Mouse (Mus musculus) CH12.LX (cell line): Measurements from ENCODE around the gene Tomm40. TPM values are rescaled to one million over a fixed set of nuclear protein-coding genes. Genes with fewer than 3 reads are reported as not detected.

Source experiments
- DNase-seq: peaks from one replicate; pipeline ENCODE4 v3.0.0-alpha.2; 2013; ENCODE audit errors: extremely low read depth
- H3K27ac ChIP-seq: 2 replicates; pipeline ENCODE4 v1.5.1; 2012; ENCODE audit warnings: low read depth, mild to moderate bottlenecking, control low read depth, moderate library complexity; ENCODE audit not compliant: insufficient read depth
- H3K27me3 ChIP-seq: replicated peaks from 2 replicates; pipeline ENCODE3; 2012; ENCODE audit warnings: inconsistent platforms
- H3K36me3 ChIP-seq, 2 experiments: replicated peaks in 1 of 2; 2 replicates each; pipeline versions ENCODE3 to v1.6.1; 2012; ENCODE audit warnings: inconsistent platforms in 1 of 2, low read length in 1 of 2, mild to moderate bottlenecking in 1 of 2, mixed read lengths in 1 of 2, moderate library complexity in 1 of 2; ENCODE audit not compliant: control insufficient read depth in 1 of 2, insufficient read depth in 1 of 2
- H3K4me1 ChIP-seq, 2 experiments: 2 replicates each; pipeline ENCODE4 v1.6.1; 2012; ENCODE audit warnings: inconsistent platforms in 1 of 2, moderate library complexity in 1 of 2; ENCODE audit not compliant: insufficient read depth in 2 of 2, control insufficient read depth in 1 of 2
- H3K4me2 ChIP-seq: 2 replicates; pipeline ENCODE4 v1.6.1; 2012; ENCODE audit warnings: low read depth, mild to moderate bottlenecking, control low read depth; ENCODE audit not compliant: poor library complexity, insufficient read depth, severe bottlenecking
- H3K4me3 ChIP-seq, 3 experiments: fragments of 150-350 bp in 1 of 3; sonication (generic) in 1 of 3; replicated peaks in 1 of 3; 2 replicates each; pipeline versions ENCODE3 to v1.5.1; 2011 to 2012; ENCODE audit warnings: low read depth in 2 of 3, low read length in 2 of 3, mild to moderate bottlenecking in 2 of 3, moderate library complexity in 2 of 3, control low read depth in 1 of 3, improper control_type of control experiment in 1 of 3, inconsistent platforms in 1 of 3, mixed read lengths in 1 of 3; ENCODE audit not compliant: poor library complexity in 1 of 3
- H3K79me2 ChIP-seq: replicated peaks from 2 replicates; pipeline ENCODE4 v1.6.1; 2012; ENCODE audit warnings: mild to moderate bottlenecking, moderate library complexity; ENCODE audit not compliant: control insufficient read depth, poor library complexity, insufficient read depth, severe bottlenecking; ENCODE audit errors: extremely low read depth
- H3K9ac ChIP-seq: 2 replicates; pipeline ENCODE4 v1.6.1; 2012; ENCODE audit warnings: low read depth, mild to moderate bottlenecking, control low read depth, moderate library complexity; ENCODE audit not compliant: insufficient read depth
- H3K9me3 ChIP-seq: replicated peaks from 2 replicates; pipeline ENCODE3; 2012; ENCODE audit warnings: low read length, inconsistent platforms, mixed read lengths
- CTCF ChIP-seq, 2 experiments: IDR thresholded peaks in 1 of 2; conservative IDR thresholded peaks in 1 of 2; 2 replicates each; pipeline ENCODE4 v1.5.1; 2011 to 2012; ENCODE audit warnings: low read depth in 2 of 2, low read length in 2 of 2, improper control_type of control experiment in 1 of 2, inconsistent platforms in 1 of 2, mild to moderate bottlenecking in 1 of 2, moderate library complexity in 1 of 2
- E2F4 ChIP-seq: IDR thresholded peaks from 2 replicates; pipeline ENCODE4 v1.6.1; 2011; ENCODE audit warnings: low read depth, low read length, improper control_type of control experiment; ENCODE audit not compliant: insufficient replicate concordance
- ETS1 ChIP-seq: conservative IDR thresholded peaks from 2 replicates; pipeline ENCODE4 v1.6.1; 2012; ENCODE audit warnings: low read depth, mild to moderate bottlenecking, inconsistent platforms, low read length, improper control_type of control experiment, moderate library complexity
- IRF4 ChIP-seq: IDR thresholded peaks from 2 replicates; pipeline ENCODE4 v1.6.1; 2014; ENCODE audit warnings: low read depth, mild to moderate bottlenecking, inconsistent platforms, low read length, improper control_type of control experiment
- JUND ChIP-seq: conservative IDR thresholded peaks from 2 replicates; pipeline ENCODE4 v1.6.1; 2011; ENCODE audit warnings: low read depth, low read length, improper control_type of control experiment
- KAT2A ChIP-seq: IDR thresholded peaks from 2 replicates; pipeline ENCODE4 v1.6.1; 2012; ENCODE audit warnings: low read length, improper control_type of control experiment, inconsistent platforms; ENCODE audit not compliant: insufficient replicate concordance
- MAFK ChIP-seq: IDR thresholded peaks from 2 replicates; pipeline ENCODE4 v1.6.1; 2011; ENCODE audit warnings: low read length, improper control_type of control experiment; ENCODE audit not compliant: insufficient replicate concordance
- MEF2A ChIP-seq: IDR thresholded peaks from 2 replicates; pipeline ENCODE4 v1.6.1; 2014; ENCODE audit warnings: low read depth, mild to moderate bottlenecking, inconsistent platforms, low read length, improper control_type of control experiment, borderline replicate concordance
- MYC ChIP-seq: IDR thresholded peaks from 2 replicates; pipeline ENCODE4 v1.6.1; 2011; ENCODE audit warnings: low read depth, mild to moderate bottlenecking, improper control_type of control experiment, low read length
- PAX5 ChIP-seq: IDR thresholded peaks from 2 replicates; pipeline ENCODE4 v1.6.1; 2012; ENCODE audit warnings: low read length, inconsistent platforms, mixed read lengths
- POLR2A ChIP-seq: IDR thresholded peaks from 2 replicates; pipeline ENCODE4 v1.6.1; 2011; ENCODE audit warnings: low read depth, mild to moderate bottlenecking, improper control_type of control experiment, low read length
- POLR2AphosphoS2 ChIP-seq: IDR thresholded peaks from 2 replicates; pipeline ENCODE4 v1.6.1; 2011; ENCODE audit warnings: low read depth, low read length, improper control_type of control experiment
- RAD21 ChIP-seq: IDR thresholded peaks from 2 replicates; pipeline ENCODE4 v1.6.1; 2011; ENCODE audit warnings: low read depth, mild to moderate bottlenecking, low read length, improper control_type of control experiment, moderate library complexity
- SMC3 ChIP-seq: IDR thresholded peaks from 2 replicates; pipeline ENCODE4 v1.6.1; 2011; ENCODE audit warnings: low read depth, low read length, improper control_type of control experiment
- TCF12 ChIP-seq: IDR thresholded peaks from 2 replicates; pipeline ENCODE4 v1.6.1; 2014; ENCODE audit warnings: low read depth, mild to moderate bottlenecking, inconsistent platforms, low read length, improper control_type of control experiment
- ZNF384 ChIP-seq: IDR thresholded peaks from 2 replicates; pipeline ENCODE4 v1.6.1; 2012; ENCODE audit warnings: low read depth, low read length, improper control_type of control experiment, inconsistent platforms
- dilution Hi-C: fragments of 300-500 bp; cut with MboI; formaldehyde crosslinking; loops from 2 replicates; pipeline ENCODE4 v1.14.3; 2020; ENCODE audit warnings: low sequenced_read_pairs; ENCODE audit not compliant: extremely low pct_unique_long_range_greater_than_20kb, extremely low pct_ligation_motif_present
- in situ Hi-C: fragments of 300-500 bp; cut with MboI; formaldehyde crosslinking; loops from 3 replicates; pipeline ENCODE4 v1.14.3; 2019; ENCODE audit warnings: low sequenced_read_pairs, low pct_ligation_motif_present, low pct_unique_long_range_greater_than_20kb, mixed read lengths
- polyA plus RNA-seq: library from polyadenylated mRNA; unstranded; fragments of >175 nt; gene quantifications from 2 replicates; pipeline ENCODE4 v1.2.1, GENCODE M21; 2012; ENCODE audit warnings: low read depth; ENCODE audit not compliant: insufficient read length
- total RNA-seq, 2 experiments: library from RNA; depleted of rRNA; stranded (reverse); fragments of 300-350 nt in 1 of 2; fragments of >200 nt in 1 of 2; gene quantifications; 2 replicates each; pipeline ENCODE4 v1.2.3; 2012 to 2014

Gene Tomm40
- total and polyA plus RNA-seq, 3 experiments = 115 to 221 (median 179) TPM

DNA sequence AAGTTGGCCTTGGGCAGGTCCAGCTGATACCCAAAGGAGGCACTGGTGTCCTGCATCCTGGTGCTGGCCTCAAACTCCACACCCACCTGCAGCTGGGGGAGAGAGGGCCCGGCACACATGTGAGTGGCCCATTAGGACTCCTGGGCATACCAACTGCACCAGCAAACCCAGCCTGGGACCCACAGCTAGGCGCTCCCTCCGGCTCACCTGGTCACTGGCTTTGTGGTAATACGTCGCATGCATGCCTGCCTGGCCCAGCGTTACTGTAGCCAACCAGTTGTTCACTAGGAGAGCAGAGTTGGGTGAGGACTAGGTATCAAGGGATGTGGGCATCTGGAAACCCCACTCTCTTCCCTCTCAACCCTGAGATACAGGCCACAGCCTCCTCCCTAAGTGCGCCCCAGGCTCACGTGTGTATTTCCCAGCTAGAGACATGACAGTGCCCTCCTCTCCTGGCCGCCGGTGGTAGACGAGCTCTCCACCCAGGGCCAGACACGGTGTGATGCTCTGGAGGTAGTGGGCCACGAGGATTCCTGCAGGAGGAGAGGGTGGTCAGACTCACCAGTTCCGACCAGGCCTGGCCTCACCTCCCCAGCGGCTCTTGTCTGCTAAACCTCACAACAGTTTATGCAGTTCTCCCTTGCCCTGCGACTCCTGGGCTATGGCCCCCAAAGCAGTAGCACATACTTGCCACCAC, 12.2 kb downstream of the Tomm40 start:
- H3K36me3 ChIP-seq = peaks cover 55 to 81% of the 10 kb centered on the region in 2 experiments
- no peak overlapping the region for H3K9ac ChIP-seq
- H3K79me2 ChIP-seq = no peaks in the 10 kb centered on the region
- H3K4me3 ChIP-seq = no peak overlapping the region
- no peaks in the 10 kb centered on the region for H3K9me3 ChIP-seq
- H3K4me1 ChIP-seq = peaks cover 6 to 35% of the 10 kb centered on the region in 2 experiments; a peak in 3 of 4 replicates
- TF ChIP-seq POLR2AphosphoS2 (no peak), JUND (no peak), E2F4 (no peak), MAFK (no peak), PAX5 (no peak), MEF2A (no peak), ETS1 (no peak), TCF12 (no peak), MYC (no peak), SMC3 (no peak)
- H3K27ac ChIP-seq = no peak overlapping the region
- dilution Hi-C loops = no loop called here
- in situ Hi-C loops = no loop called here
- H3K27me3 ChIP-seq = no peaks in the 10 kb centered on the region
- no peak overlapping the region for H3K4me2 ChIP-seq
- no peak for DNase-seq

DNA sequence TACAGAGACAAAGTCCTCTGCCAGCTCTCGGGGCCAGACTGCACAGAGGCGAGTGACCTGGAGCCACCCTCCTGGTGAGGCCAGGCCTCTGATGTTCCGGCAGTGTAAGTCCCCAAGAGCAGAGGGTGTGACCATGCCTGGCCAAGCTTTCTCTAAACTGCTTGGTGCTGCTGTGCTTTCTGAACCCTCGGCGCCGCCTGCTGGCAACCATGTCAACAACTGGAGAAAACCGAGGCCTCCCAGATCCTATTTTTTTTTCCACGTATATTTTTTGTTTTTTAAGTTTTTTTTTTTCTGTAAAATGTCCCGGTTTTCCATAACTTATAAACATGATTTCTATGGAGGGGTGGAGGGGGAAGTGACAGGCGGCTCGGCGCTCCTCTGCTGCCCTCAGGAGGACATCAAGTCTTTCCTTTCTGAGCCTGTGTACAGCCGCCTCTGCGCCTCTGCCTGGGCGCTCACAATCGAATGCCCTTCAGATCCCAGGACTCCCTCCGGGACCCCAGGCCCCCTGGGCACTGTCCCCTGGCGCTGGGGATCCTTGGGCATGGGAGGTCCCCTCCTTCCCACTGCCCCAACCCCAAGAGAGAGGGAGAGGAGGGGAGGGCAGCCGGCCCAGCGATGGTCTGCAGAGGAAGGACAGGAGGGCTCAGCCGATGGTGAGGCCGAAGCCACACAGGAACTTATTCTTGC, 14.0 kb downstream of the Tomm40 start:
- H3K9ac ChIP-seq = no peak overlapping the region
- H3K36me3 ChIP-seq = peaks cover 54 to 84% of the 10 kb centered on the region in 2 experiments
- peak; percentile 63 for DNase-seq
- dilution Hi-C loops = no loop called here
- H3K79me2 ChIP-seq = no peaks in the 10 kb centered on the region
- in situ Hi-C loops = no loop called here
- peaks cover 6 to 35% of the 10 kb centered on the region in 2 experiments; a peak in 3 of 4 replicates for H3K4me1 ChIP-seq
- H3K27me3 ChIP-seq = no peaks in the 10 kb centered on the region
- no peak overlapping the region for H3K4me3 ChIP-seq
- peaks cover 5% of the 10 kb centered on the region for H3K9me3 ChIP-seq
- no peak overlapping the region for H3K27ac ChIP-seq
- TF ChIP-seq IRF4 = peak; percentile 10; the same call in 1 of the 2 replicates
- TF ChIP-seq POLR2A = peak; percentile 5; the same call in 1 of the 2 replicates
- TF ChIP-seq KAT2A = no peak
- no peak for TF ChIP-seq MAFK
- TF ChIP-seq SMC3 = peak; percentile 59
- TF ChIP-seq RAD21 = peak; percentile 48
- TF ChIP-seq CTCF (conservative IDR thresholded peaks at IDR 0.05 in 1 of 2, IDR thresholded peaks at IDR 0.05 in 1 of 2; ENCODE audit: low read depth in 2 of 2, low read length in 2 of 2) = peak; percentile 16 to 70; a peak in 2 of 4 replicates
- TF ChIP-seq ZNF384 = peak; percentile 52
- H3K4me2 ChIP-seq = no peak overlapping the region
